Mouse (Mus musculus) G1E-ER4 (cell line): ENCODE data around the gene Aqp3. TPM values are rescaled to one million over a fixed set of nuclear protein-coding genes. Genes with fewer than 3 reads are reported as not detected.

Experiments used
- GATA1 ChIP-seq: IDR thresholded peaks from one replicate; pipeline ENCODE4 v1.8.0; 2012; ENCODE audit warnings: low read length, inconsistent platforms
- polyA plus RNA-seq: library from polyadenylated mRNA; stranded (reverse); fragments of >175 nt; gene quantifications from 2 replicates; pipeline ENCODE4 v1.2.3, GENCODE M21; 2012

Gene Aqp3
- polyA plus RNA-seq, 1 experiment = 2.9 TPM

DNA sequence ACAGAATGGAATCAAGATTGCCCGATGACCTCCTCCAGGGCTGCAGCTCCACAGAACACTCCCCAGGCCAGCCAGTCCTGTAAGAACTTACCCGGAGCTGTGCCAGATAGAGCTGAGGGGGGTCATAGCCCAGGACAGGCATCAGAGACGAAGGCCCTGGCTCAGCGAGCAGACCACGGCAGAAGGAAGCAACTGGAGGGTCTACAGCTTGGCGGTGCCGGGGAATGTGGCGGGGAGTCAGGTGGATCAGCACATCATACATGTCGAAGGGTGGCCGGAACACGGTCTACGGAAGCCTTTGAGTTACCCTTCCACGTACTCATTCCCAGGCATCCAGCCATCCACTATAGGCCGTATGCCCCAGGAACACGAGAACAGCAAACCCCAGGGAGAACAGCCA, 17.8 kb upstream of the Aqp3 start:
- TF ChIP-seq GATA1 = no peak

DNA sequence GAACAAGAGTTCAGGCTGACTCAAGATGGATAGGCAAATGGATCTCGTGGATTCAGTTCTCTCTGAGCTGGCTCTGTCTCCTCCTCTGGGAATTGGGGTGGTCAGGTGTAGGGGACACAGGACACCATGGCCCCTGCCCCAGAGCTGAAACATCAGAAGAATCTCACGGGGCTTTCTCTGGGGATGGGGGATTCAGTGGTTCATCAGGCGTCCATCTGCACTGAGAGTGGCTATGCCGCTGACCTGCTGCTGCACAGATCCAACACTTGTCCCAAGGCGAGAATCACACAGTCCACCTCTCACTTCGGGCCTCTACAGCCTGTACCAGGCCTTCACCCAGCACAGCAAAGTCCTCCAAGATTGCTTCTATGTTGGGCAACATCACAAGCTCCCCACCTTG, 17.1 kb upstream of the Aqp3 start:
- no peak for TF ChIP-seq GATA1

DNA sequence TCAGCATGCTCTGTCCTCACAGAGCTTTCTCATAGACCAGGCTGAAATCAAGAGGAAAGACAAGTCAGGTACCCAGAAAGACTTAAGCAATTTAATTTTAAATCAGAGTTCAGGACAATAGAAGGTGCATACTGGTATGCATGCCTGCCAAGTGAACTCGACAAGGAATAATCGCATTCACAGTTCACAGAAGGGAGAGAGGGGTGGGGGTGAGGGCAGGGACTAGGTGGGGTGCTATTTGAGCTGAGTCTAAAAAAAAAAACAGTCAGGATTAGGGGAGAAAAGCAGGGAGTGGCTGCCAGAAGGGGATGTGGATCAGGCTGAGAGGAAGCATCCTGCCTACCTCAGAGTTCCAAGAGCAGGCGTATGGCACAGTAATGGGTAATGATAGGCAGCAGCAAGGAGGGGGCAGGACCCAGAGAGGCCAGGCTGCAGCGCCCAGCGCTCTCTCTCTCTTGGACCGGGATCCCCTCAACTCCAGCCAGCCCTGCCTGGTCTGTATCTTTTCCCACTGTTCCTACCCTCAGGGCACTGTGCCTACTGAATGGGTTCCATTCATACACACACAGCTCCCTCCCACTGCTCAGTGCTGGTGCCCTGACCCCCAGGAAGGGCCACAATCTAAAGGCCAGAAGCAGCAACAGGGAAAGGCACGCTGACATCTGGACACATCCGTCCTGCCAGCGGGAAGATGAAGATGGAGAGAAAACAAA, 16.5 kb upstream of the Aqp3 start:
- no peak for TF ChIP-seq GATA1

DNA sequence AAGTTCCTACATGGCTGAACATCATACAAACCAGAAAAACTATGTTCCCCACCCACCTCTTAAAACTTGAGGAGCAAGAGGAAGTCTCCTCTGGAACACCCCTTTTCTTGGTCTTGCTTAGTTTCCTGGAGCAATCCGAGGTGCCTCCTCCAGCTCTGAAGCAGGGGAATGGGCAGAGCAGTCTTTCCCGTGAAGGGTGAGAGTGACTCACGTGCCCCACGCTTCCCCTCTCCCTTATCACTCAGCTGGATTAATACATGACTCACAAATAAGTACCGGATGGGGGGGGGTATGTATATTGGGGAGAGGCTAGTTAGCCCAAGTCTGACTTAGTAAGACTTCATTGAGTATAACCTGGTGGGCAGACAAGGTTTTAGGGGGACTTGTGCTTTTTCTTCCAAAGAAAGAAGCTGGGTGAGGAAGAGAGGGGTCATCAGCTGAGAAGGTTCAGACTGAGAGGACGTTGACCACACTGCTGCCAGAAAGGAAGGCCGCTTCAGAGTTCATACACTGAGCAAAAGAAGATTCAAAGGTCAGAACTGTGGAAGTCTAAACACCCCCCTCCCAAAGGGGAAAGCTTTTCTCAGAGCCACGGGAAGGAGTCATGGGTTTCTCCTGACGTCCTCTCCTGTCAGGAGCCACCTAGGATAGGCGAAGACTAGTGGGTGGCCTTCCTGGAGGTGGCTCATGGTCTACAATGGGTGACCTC, 10.9 kb upstream of the Aqp3 start:
- no peak for TF ChIP-seq GATA1

DNA sequence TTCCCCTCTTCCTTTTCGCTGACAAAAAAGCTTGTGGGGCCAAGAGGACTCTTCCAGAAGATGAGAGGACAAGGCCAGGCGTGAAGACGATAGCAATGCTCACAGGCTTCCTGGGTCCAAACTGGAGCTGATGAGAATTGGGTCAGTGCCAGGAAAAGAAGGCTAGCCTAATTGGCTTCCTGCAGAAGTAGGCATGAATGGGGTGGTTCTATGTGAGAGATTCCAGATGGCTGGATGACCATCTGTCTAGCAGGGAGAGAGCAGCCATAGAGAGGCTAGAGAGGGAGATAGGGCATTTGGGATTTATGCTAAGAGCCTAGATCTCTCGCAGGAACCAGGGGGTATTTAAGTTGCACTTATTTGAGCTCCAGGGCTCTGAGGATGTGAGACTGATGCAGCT, 9.5 kb upstream of the Aqp3 start:
- no peak for TF ChIP-seq GATA1

DNA sequence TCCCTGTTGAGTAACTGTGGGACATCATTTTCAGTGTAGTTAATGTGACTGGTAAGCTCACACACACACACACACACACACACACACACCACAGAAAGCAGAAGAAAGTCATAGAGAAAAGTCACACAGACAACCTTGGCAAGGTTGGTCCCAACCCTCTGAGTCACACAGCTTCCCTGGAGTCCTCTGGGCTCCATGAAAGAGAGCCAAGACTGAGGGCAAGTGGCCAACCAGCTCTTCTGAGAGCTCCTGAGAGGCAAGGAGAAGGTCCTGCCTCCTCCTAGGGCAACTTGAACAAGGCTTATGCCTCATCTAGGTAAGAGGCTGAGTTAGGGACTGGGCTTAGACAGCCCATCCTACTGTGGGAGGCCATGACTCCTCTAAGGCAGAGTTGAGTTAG, 4.9 kb upstream of the Aqp3 start:
- no peak for TF ChIP-seq GATA1

DNA sequence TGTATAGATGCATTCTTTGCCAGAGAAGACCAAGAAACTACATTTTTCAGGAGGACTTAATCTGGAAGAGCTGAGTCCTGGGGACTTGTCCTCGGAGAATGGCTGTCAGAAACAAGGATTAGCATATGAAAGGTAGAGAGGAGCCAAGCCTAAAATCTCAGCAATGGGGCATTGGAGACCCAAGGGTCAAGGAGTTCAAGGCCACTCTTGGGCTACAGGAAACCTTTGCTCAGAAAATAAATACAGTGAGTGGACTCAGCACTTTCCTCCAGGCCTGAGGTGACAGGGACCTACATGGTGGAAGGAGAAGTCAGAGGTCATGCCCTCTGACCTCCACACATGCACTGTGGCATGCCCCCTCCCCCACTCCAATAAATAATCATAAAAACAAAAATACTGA, 3.0 kb upstream of the Aqp3 start:
- no peak for TF ChIP-seq GATA1

DNA sequence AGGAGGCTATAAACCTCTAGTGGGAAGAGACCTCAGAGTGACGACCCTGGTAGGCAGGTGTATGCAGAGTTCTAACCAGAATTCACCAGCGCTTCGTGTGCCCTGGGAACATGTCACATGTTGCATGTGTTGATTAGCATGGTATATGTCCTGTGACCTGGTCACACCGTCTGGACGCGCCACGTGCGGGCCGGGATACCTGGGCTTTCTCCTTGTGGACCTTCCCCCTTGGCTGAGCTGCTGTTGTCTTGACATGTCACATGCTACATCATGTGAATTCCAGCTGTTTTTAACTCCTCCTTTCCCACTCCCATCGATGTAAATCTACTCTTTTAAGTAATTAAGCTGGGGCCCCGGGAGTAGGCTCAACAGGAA, 581 bp upstream of the Aqp3 start:
- TF ChIP-seq GATA1 = no peak

DNA sequence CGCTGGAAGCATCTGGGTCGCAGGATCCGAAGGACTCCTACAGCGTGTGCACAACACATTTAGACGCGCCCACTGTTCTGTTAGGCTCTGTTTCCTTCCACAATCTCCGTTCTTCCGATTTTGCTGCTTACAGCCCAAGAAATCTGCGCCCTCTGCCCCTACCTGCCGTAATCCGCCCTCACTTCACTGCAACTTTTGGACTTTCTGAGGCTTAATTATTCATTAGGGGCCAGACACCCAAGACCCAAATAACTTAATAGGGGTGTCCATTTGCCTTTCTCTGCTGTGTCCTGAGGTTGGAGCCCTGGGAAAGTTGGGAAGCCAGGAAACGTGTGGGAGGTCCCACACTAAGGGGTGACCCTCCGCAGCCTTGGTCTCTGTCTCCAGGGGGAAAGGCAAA, 602 bp downstream of the Aqp3 start:
- no peak for TF ChIP-seq GATA1

DNA sequence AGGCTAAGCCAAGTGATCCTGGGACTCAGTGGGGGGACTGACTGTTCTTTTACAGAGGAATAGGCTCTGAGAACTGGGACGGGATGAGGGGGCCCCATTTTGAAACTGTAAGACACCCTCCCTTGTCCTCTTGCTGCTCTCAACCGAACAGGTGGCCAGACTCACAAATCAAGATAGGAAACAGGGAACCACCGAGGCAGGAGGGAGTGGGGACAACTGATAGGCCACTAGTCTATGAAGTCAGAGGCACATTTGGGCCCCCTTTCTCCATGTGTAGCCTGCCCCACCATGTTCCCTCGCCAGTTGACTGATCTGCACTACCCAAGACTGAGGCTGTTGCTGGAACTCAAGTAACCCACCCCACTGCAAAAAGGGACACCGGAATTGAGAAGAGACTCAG, 1.2 kb downstream of the Aqp3 start:
- TF ChIP-seq GATA1 = no peak

DNA sequence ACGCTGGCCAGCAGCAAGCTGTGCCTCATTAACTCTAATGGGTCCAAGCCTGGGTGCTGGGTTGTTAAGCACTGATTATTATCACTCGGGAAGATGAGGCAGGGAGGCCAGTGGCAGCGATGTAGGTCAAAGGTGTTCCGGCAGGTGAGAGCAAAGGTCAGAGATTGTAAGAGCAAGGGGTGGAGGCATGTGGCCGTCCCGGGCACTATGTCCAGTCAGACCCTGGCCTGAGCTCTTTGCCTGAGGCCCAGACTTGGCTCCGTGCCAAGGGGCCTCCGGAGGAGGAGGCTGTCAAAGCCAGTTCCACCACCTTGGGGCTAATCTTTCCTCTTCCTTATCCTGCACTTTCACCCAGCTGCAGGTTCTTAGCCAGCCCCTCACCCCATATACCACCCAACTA, 1.8 kb downstream of the Aqp3 start:
- TF ChIP-seq GATA1 = no peak

DNA sequence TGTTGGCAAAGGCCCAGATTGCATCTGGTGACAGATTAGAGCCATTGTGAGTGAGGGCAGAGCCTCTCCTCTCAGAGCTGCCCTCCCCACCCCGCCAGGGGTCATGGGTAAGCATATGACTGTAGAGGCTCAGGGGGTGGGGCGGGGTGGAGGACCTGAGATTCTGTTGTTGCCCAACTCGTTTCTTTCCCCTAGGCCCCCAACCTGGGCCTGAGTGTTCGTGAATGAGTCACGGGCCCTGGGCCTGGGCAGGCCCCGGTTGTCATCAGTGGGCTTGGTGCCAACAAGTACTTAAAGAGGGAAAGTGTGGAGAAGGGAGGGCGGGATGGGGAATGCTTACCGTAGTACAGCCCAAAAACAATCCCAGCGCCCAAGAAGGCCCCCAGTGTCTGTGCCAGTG, 3.6 kb downstream of the Aqp3 start:
- no peak for TF ChIP-seq GATA1

DNA sequence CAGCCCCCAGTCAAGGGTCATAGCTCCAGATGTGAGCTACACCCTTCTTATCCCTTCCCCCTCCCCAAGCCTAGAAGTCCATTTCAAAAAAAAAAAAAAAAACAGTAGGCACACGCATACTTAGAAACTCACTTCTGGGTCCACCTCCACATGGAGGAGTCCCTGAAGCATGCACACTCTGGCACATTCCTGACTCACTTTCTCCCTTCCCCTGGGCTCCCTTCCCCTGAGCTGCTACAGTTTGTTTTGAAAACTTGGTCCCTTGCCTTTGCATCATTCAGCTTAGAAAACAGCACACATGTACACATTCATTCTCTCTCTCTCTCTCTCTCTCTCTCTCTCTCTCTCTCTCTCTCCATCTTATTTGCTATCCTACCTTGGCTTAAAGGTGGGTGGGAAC, 5.0 kb downstream of the Aqp3 start:
- TF ChIP-seq GATA1 = no peak

DNA sequence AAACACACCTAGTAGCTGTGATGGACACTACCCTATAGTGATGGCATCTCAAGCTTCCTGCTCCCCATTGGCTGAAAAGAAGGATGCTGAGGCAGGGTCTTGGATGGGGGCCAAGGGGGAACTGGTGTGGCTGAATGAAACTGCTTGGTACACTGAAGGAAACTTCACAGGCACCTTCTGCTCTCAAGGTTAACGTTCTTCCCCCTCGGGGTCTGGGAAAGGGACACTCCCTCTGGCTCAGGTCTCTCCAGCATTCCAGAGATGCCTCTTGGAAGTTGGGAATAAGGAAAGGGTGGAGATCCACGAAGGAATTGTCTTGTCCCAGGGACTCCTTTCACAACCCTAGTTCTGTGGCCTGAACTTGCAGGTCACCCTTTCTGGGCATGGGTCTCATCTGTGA, 6.6 kb downstream of the Aqp3 start:
- TF ChIP-seq GATA1 = no peak

DNA sequence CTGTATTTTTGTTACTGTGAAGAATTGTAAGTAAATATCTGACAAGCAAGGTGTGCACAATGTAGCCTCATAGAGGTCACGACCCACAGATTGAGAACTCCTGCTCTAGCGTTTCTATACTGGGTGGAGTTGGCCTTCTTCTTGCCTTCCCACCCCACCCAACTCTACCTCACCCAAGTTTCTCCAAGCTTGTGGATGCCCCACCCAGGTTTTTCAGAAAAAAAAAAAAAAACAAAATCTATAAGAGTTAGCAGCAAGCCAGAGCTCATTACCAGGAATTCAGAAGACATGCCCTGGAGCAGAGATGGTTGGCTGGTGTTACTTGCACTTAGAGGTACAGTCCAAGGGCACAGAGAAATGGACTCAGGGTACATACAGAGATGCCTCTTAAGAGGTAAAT, 8.3 kb downstream of the Aqp3 start:
- no peak for TF ChIP-seq GATA1

DNA sequence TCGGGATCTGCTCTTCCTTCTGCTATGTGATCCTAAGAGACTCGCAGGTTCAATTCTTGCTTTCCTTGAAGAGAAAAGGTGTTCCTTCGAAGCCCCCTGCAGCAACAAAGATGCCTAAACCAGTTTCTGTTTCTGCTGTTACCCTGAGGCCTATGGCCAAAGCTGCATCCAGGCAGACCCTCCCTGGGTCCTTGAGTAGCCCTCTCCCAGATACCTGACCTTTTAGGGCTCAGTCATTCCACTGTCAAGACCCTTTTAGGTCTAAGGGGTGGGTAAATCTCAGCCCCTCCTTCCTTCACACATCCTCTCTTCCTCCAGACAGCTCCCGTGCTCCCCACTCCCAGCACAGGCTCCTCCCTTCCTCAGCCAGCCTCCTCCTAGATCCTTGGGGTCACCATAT, 8.8 kb downstream of the Aqp3 start:
- no peak for TF ChIP-seq GATA1
